Mouse (Mus musculus) forebrain, embryonic 14.5 days (tissue): Measurements from ENCODE around the gene Bcl9l. TPM values are rescaled to one million over a fixed set of nuclear protein-coding genes. Genes with fewer than 3 reads are reported as not detected.
"Not testable (repeated sequence)": the region's sequence is repeated elsewhere in the genome, so short reads cannot be mapped to it uniquely, and the experiment has no call there.

Experiments used
- ATAC-seq: fragments of 200-750 bp; cut with Nextera tagmentation; 2 replicates; pipeline ENCODE4 v1.8.0; 2017; ENCODE audit warnings: mild to moderate bottlenecking, moderate library complexity
- DNase-seq: peaks from one replicate; pipeline ENCODE4 v3.0.0-alpha.2; 2015; ENCODE audit warnings: low spot score
- H3K27ac ChIP-seq: fragments of 300-500 bp; sonication (generic); 2 replicates; pipeline ENCODE4 v1.5.1; 2014; ENCODE audit warnings: low read depth, mild to moderate bottlenecking, control low read depth, low read length, moderate library complexity
- H3K27me3 ChIP-seq: fragments of 300-500 bp; sonication (generic); replicated peaks from 2 replicates; pipeline ENCODE4 v1.6.1; 2014; ENCODE audit warnings: low read length, control low read depth, mixed read lengths; ENCODE audit not compliant: control insufficient read depth, insufficient read depth
- H3K36me3 ChIP-seq: fragments of 300-500 bp; sonication (generic); 2 replicates; pipeline ENCODE4 v1.6.1; 2014; ENCODE audit warnings: low read length, control low read depth; ENCODE audit not compliant: control insufficient read depth, insufficient read depth
- H3K4me1 ChIP-seq: fragments of 300-500 bp; sonication (generic); 2 replicates; pipeline ENCODE4 v1.6.1; 2014; ENCODE audit warnings: antibody characterized with exemption, low read length, control low read depth; ENCODE audit not compliant: control insufficient read depth, insufficient read depth
- H3K4me2 ChIP-seq: fragments of 300-500 bp; sonication (generic); 2 replicates; pipeline ENCODE4 v1.6.1; 2014; ENCODE audit warnings: mild to moderate bottlenecking, control low read depth, low read length
- H3K4me3 ChIP-seq: fragments of 300-500 bp; sonication (generic); 2 replicates; pipeline ENCODE4 v1.5.1; 2014; ENCODE audit warnings: low read depth, low read length, control low read depth
- H3K9ac ChIP-seq: fragments of 300-500 bp; sonication (generic); 2 replicates; pipeline ENCODE4 v1.6.1; 2014; ENCODE audit warnings: mild to moderate bottlenecking, low read length, control low read depth, moderate library complexity
- H3K9me3 ChIP-seq: fragments of 300-500 bp; sonication (generic); replicated peaks from 2 replicates; pipeline ENCODE4 v1.6.1; 2016; ENCODE audit warnings: low read length, control low read depth, mixed read lengths; ENCODE audit not compliant: control insufficient read depth
- WGBS: fragments of 180-500 bp; shearing (Covaris S2); extraction: QIAGEN DNeasy Blood & Tissue Kit; methylation state at CpG from one replicate; pipeline ENCODE4 v1.1.7; 2014; 5-methylcytosine and 5-hydroxymethylcytosine counted together
- polyA plus RNA-seq: library from polyadenylated mRNA; unstranded; fragments of >200 nt; fragmentation: Nextera tagmentation; extraction: Ambion mirVana; gene quantifications from 2 replicates; pipeline ENCODE4 v1.2.1, GENCODE M21; 2014

The Bcl9l gene
- polyA plus RNA-seq: 9.9 and 13.4 TPM in 2 replicates

DNA sequence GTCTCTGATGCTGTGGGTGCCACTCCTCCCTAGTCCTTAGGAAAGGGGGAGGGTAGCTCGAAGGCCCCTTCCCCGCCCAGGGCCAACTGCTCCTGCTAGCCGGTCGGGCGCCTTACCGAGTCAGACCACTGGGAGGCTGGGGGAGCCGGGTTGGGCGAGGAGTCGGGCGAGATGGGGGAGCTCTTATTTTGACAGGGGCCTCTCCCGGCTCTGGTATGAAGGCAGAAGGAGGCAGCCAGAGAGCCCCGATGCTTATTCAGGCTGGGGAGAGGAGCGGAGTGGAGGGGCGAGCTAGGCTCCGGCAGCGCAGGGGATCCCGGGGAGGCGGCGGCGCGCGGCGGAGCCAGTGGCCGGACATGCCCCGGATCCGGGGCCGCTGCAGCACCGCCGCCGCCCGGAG lies at the start of gene Bcl9l:
TSS of gene Bcl9l (plus strand) at position 274 of the 400 bp plus-strand sequence.
- Histone ChIP-seq H3K9ac (peak within 1 kb of the TSS; percentile 90), H3K27me3 (no peaks in the 10 kb centered on the region), H3K4me3 (peak within 1 kb of the TSS; percentile 99), H3K4me1 (peaks cover 47% of the 10 kb centered on the region), H3K9me3 (no peaks in the 10 kb centered on the region), H3K27ac (peak within 1 kb of the TSS; percentile 97), H3K4me2 (peak within 1 kb of the TSS; percentile 95), H3K36me3 (no peaks in the 10 kb centered on the region)
- WGBS: under 1% methylated on average over 24 of the region's 31 CpGs
- DNase-seq (peak; percentile 97), ATAC-seq (peak; percentile 73)

DNA sequence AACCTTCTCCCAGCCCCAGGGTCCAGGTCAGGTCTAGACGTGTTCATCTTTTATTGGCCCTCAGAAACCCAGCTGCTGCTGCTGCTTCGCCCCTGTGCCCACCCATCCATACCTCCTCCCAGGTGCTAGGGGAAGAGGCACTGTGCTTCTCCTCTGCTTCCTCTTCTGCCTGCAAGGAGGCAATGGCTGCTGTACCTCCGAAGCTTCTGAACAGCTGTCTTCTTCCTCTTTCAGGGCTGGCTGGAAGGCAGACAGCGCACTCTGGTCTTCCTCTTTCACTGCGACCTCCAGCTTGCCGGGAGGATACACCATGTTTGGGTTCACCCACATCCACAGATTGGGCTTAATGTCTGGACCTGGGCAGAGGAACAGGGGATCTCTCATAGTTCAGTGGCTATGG lies 46.9 kb upstream of the Bcl9l start:
- Histone ChIP-seq H3K27ac (no peak overlapping the region), H3K9me3 (no peaks in the 10 kb centered on the region), H3K36me3 (no peaks in the 10 kb centered on the region), H3K4me3 (no peak overlapping the region), H3K4me2 (no peak overlapping the region), H3K9ac (no peak overlapping the region), H3K4me1 (no peaks in the 10 kb centered on the region), H3K27me3 (no peaks in the 10 kb centered on the region)
- ATAC-seq (no peak), DNase-seq (no peak)
- 90% methylated on average over 6 of the region's 6 CpGs for WGBS

DNA sequence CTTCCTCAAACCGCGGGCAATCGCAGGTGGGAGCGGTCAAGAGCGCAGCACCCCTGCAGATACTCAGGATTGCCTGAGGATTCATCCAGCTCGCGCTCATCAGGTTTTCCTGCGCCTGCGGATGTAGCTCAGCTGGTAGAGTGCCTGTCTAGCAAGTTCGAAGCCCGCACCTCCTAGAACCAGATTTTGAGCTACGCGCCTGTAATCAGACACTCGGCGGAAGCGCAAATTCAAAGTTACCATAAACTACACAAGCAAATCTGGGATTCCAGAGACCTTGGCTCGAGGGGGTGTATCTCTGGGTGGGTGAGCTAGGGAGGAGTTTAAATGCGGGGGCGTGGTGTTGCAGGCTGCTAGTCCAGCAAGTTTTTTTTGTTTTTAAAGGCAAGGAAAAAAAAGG lies 41.7 kb upstream of the Bcl9l start, which contains the start of gene Foxr1:
TSS of gene Foxr1 (minus strand) at position 176 of the 400 bp plus-strand sequence.
- no peak for ATAC-seq
- WGBS: 85% methylated on average over 19 of the region's 19 CpGs
- Histone ChIP-seq H3K4me3 (no peak within 1 kb of the TSS), H3K36me3 (no peaks in the 10 kb centered on the region), H3K4me2 (no peak within 1 kb of the TSS), H3K9me3 (no peaks in the 10 kb centered on the region), H3K27me3 (no peaks in the 10 kb centered on the region), H3K9ac (no peak within 1 kb of the TSS), H3K4me1 (no peaks in the 10 kb centered on the region), H3K27ac (no peak within 1 kb of the TSS)
- no peak for DNase-seq

DNA sequence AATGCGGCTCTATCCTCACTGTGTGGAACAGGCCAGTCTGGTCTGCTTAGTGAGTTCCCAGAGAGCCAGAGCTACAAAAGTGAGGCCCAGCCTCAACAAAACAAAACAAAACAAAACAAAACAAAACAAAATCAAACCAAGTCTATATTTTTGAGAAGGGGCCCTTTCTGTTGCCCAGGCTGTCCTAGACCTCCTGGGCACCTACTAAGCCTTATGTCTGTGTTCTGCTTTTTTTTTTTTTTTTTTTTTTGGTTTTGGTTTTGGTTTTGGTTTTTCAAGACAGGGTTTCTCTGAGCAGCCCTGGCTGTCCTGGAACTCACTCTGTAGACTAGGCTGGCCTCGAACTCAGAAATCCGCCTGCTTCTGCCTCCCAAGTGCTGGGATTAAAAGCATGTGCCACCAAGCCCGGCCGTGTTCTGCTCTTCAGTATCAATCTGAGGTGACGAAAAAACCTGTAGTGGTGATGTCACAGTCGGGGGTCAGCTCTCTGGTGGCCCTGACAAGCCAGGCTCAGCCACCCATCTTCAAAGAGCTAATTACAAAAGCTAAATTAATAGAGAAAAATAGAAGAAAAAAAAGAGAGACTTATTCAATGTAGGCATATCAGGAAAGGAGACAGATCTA lies 38.1 kb upstream of the Bcl9l start:
- H3K27ac ChIP-seq, H3K4me3 ChIP-seq, DNase-seq, ATAC-seq, H3K9ac ChIP-seq, H3K27me3 ChIP-seq, H3K4me2 ChIP-seq, H3K4me1 ChIP-seq, H3K9me3 ChIP-seq, H3K36me3 ChIP-seq: not testable (repeated sequence)
- 84% methylated on average over 7 of the region's 7 CpGs for WGBS

DNA sequence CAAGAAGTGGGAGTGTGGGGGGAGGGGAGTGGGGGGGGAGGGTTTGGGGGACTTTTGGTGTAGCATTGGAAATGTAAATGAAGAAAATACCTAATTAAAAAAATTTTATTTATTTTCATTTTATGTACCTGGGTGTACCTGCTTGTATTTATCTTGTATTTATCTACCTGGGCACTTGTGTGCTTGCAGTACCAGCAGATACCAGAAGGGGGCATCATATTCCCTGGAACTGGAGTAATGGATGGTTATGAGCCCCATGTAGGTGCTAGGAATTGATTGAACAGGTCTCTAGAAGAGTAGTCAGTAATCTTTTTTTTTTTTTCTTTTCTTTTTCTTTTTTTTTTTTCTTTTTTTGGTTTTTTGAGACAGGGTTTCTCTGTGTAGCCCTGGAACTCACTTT lies 32.2 kb upstream of the Bcl9l start:
- H3K4me3 ChIP-seq: no peak overlapping the region
- H3K27me3 ChIP-seq: no peaks in the 10 kb centered on the region
- H3K9me3 ChIP-seq: no peaks in the 10 kb centered on the region
- H3K27ac ChIP-seq: no peak overlapping the region
- DNase-seq: no peak
- no peak for ATAC-seq
- peaks cover 4% of the 10 kb centered on the region; the same call in 1 of the 2 replicates for H3K4me1 ChIP-seq
- H3K36me3 ChIP-seq: no peaks in the 10 kb centered on the region
- H3K4me2 ChIP-seq: no peak overlapping the region
- no peak overlapping the region for H3K9ac ChIP-seq

DNA sequence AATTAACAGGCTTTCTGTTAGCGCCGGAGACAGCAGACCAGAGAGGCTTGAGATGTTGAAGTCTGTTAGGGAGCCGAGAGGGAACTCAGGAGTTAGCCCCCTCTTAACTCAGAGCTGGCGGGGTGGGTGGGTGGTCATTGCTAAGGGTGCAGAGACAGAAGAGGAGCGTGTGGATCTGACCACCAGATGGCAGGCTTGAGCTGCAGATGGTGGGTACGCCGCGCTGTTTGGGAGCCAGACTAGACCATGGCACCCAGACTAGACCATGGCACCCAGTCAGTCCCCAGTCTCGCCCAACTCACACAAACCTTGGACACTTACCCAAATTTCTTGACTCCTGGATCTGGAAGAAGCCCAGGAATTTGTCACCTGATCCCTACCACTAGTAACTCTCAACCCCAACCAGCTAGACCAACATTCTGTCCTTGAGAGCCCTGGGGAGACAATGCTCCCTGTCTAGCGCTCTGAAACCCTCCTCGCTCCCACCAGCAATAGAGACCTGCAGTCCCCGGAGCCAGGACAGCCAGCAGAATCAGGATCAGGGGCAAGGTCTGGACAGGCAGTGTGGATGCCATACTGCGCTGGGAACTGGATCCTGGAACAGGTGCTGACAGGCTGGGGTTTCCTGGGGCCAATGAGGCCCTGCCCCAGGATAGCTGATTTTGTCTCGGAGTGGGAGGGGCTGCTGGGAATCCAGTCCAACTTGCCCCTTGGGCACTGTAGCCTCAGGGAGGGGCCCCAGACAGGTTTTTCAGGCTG lies 28.3 kb upstream of the Bcl9l start:
- H3K9me3 ChIP-seq: no peaks in the 10 kb centered on the region
- H3K4me1 ChIP-seq: peaks cover 25% of the 10 kb centered on the region
- peak; percentile 76 for ATAC-seq
- H3K27me3 ChIP-seq: no peaks in the 10 kb centered on the region
- H3K27ac ChIP-seq: 0 out of 2 replicates have a peak overlapping the region, but pooled peaks have one; percentile 27
- no peaks in the 10 kb centered on the region for H3K36me3 ChIP-seq
- H3K9ac ChIP-seq: no peak overlapping the region
- no peak overlapping the region for H3K4me2 ChIP-seq
- no peak overlapping the region for H3K4me3 ChIP-seq
- peak; percentile 90 for DNase-seq
- WGBS: 13% methylated on average over 14 of the region's 14 CpGs

DNA sequence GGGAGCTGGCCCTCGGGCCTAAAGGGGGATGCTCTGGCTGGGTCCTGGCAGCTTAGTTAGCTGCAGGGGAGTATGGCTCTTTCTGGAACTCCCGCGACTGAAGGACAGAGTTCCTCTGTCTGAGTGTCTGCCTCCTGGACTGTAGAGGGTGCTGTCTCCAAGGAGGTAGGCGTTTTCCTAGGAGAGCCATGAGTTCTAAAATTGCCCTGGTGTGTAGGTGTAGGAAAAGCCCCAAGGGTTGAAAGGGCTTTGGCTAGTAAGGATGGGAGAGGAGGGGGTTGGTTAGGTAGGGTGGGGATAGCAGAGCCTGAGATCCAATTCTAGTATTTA lies 27.8 kb upstream of the Bcl9l start, which contains the start of gene Upk2:
TSS of gene Upk2 (minus strand) at position 86 of the 330 bp plus-strand sequence.
- Histone ChIP-seq H3K9me3 (no peaks in the 10 kb centered on the region), H3K27me3 (no peaks in the 10 kb centered on the region), H3K9ac (no peak within 1 kb of the TSS), H3K36me3 (no peaks in the 10 kb centered on the region), H3K4me2 (no peak within 1 kb of the TSS), H3K4me3 (no peak within 1 kb of the TSS), H3K4me1 (peaks cover 25% of the 10 kb centered on the region), H3K27ac (0 out of 2 replicates have a peak within 1 kb of the TSS, but pooled peaks have one; percentile 27)
- no peak for ATAC-seq
- WGBS: 23% methylated on average over 4 of the region's 4 CpGs
- DNase-seq: peak; percentile 25

DNA sequence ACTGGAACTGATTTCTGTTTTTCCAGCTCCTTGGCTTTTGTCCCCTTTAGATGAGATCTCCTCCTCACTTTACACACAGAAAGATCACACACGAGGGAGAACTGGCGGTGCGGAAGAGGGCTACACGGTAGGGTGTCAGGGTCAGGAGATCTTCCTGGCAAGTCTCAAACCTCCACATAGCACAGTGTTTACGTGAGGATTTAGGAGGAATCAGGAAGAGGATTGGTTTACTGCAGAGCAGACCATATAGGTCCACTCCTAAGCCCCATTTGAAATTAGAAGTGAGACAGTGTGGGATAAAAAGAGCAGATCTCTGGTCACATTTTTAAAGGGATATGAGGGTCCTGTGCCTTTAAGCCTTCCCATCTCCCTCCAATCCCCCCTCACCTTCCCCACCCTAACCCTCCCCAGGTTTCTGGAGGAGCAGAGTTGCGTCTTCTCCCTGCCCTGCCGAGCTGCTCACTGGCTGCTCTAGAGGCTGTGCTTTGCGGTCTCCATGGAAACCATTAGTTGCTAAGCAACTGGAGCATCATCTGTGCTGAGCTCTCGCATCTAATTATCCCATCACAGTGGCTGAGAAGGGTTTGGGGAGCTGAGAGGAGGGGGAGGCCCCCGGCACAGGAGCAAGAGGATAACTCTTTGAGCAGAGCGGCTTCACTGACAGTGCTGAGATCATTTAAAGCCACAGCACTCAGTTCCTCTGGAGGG lies 25.4 kb upstream of the Bcl9l start:
- WGBS: 2% methylated on average over 11 of the region's 11 CpGs
- Histone ChIP-seq H3K27ac (peak overlapping the region; percentile 91), H3K4me1 (peaks cover 25% of the 10 kb centered on the region), H3K27me3 (no peaks in the 10 kb centered on the region), H3K4me2 (peak overlapping the region; percentile 42), H3K36me3 (no peaks in the 10 kb centered on the region), H3K9me3 (no peaks in the 10 kb centered on the region), H3K4me3 (no peak overlapping the region), H3K9ac (peak overlapping the region; percentile 44; the same call in 1 of the 2 replicates)
- DNase-seq (peak; percentile 99), ATAC-seq (peak; percentile 97)
